Mouse (Mus musculus): ENCODE results near the gene Gfy.

DNA sequence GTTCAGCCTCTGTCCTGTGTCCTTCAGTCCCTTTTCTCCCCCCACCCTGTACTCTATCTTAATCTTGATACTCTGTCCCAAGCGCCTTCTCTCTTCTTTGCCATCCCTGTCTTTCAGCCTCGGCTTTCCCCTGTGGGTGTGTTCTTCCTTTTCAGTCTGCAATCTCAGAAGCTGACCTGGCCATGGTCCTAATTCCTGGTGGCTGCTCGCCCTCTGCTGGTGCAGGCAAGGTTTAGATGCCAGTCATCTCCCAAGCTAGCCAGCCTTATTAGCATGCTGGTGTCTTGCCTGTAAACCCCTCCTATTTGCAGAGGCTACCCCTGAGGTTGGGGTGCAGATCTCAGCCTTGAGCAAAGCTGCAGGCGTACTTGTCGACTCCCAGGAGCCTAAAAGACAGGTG is 19.1 kb upstream of the Gfy start:
- TF ChIP-seq FLI1 (IDR thresholded peaks at IDR 0.05; ENCODE audit: low read length) (no peak), GATA1 (IDR thresholded peaks at IDR 0.05; ENCODE audit: borderline replicate concordance, low read length) (no peak)

Data from megakaryocyte, embryonic 14.5 days (primary cell).